Mouse (Mus musculus) lung, embryonic 15.5 days (tissue): ENCODE results near the gene Sept6. TPM values are rescaled to one million over a fixed set of nuclear protein-coding genes. Genes with fewer than 3 reads are reported as not detected.

ENCODE experiments used
- polyA plus RNA-seq: library from polyadenylated mRNA; unstranded; fragments of >200 nt; fragmentation: Nextera tagmentation; extraction: Ambion mirVana; gene quantifications from 2 replicates; pipeline ENCODE4 v1.2.1, GENCODE M21; 2015

Gene Sept6
- polyA plus RNA-seq, 1 experiment from 2014 or later: 20.1 TPM

Other genes with a start within 250 kb of the Sept6 start
- 1.7 and 2.2 TPM in 2 replicates for gene Slc25a43, start 248.1 kb downstream of the Sept6 start, polyA plus RNA-seq
- 645 and 653 TPM in 2 replicates for gene Slc25a5, start 196.1 kb downstream of the Sept6 start, polyA plus RNA-seq
- gene Ube2a, start 117.9 kb downstream of the Sept6 start, polyA plus RNA-seq: 129 and 132 TPM in 2 replicates
- 31.6 and 35.7 TPM in 2 replicates for gene C330007P06Rik, start 117.7 kb downstream of the Sept6 start, polyA plus RNA-seq
- 1.4 and 1.5 TPM in 2 replicates for gene Nkrf, start 88.9 kb downstream of the Sept6 start, polyA plus RNA-seq
- not detected in 2 replicates for gene Sowahd, start 57.1 kb upstream of the Sept6 start, polyA plus RNA-seq
- gene Rpl39, start 93.6 kb upstream of the Sept6 start, polyA plus RNA-seq: 509 and 532 TPM in 2 replicates
- 18.7 and 20.7 TPM in 2 replicates for gene Upf3b, start 118.5 kb upstream of the Sept6 start, polyA plus RNA-seq
- 11.8 and 14.3 TPM in 2 replicates for gene Nkap, start 135.0 kb upstream of the Sept6 start, polyA plus RNA-seq
- 0.31 and 0.64 TPM in 2 replicates for gene Akap14, start 177.0 kb upstream of the Sept6 start, polyA plus RNA-seq
- 399 and 410 TPM in 2 replicates for gene Ndufa1, start 199.4 kb upstream of the Sept6 start, polyA plus RNA-seq
- gene Rnf113a1, start 199.5 kb upstream of the Sept6 start, polyA plus RNA-seq: 8.4 and 9.1 TPM in 2 replicates
- gene Gm9, start 219.2 kb upstream of the Sept6 start, polyA plus RNA-seq: not detected in 2 replicates
- gene Rhox1, start 230.5 kb upstream of the Sept6 start, polyA plus RNA-seq: not detected in 2 replicates